In the genomic region with DNA sequence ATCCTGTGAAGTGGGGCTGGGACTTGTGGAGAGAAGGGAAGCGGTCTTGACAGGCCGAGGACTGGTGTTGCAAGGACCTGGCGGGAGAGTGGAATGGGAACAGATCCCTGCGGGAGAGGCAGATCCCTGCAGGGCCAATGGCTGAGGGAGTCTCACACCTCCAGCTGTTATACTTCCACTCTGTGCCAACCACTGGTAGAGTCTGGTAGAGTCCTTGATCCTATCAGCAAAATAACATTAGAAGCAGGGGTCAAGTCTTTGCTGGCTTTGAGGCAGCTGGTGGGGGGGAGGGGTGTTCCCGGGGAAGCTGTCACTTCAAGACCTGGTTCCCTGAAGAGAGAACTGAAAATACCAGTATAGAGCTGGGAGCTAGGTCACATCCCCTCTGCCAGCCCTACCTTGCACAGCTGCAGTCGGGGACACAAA, we compare ENCODE assay signal across 14 mouse cellular contexts. TPM values are rescaled to one million over a fixed set of nuclear protein-coding genes. Genes with fewer than 3 reads are reported as not detected.
DNase-seq lines count a peak whose midpoint lies in the region; ATAC-seq lines count a peak whose summit lies in the region.
"Had no signal": no experiment of that assay in that cellular context is flagged by ENCODE, and none has a peak within 500 bp of the region (broad histone marks: within the 10 kb centered on the region; RNA-seq: fewer than 3 reads in every experiment).

No protein-coding gene starts in this region.

- H3K9me3 ChIP-seq in stomach, embryonic 15.5 days, result no peaks in the 10 kb centered on the region
- H3K9me3 ChIP-seq: limb, embryonic 15.5 days had no signal

- peak; percentile 4 for DNase-seq in embryo, embryonic 9.5 days (ENCODE audit: extremely low spot score)
- no peak for DNase-seq in embryo, embryonic 10 days (ENCODE audit: low spot score)
- DNase-seq in ovary, adult 18-20 months (ENCODE audit: low spot score), result peak; percentile 58
- no peak for DNase-seq in ovary, postnatal 14 days (ENCODE audit: low spot score)
- DNase-seq in kidney, postnatal 10 days, result peak; percentile 23
- no peak for DNase-seq in cerebellum, postnatal 4 days (ENCODE audit: low spot score in 2 of 2)
- no peak for DNase-seq in layer of hippocampus, postnatal 14 days (ENCODE audit: low spot score in 2 of 2)
- DNase-seq: forebrain, postnatal 0 days; midbrain, embryonic 14.5 days had no signal

- H3K4me3 ChIP-seq in stomach, embryonic 15.5 days (replicated peaks), result no peak overlapping the region
- H3K4me3 ChIP-seq: limb, embryonic 15.5 days had no signal

- WGBS in stomach, embryonic 15.5 days, result 33% methylated on average over 6 of the region's 6 CpGs

- H3K4me1 ChIP-seq in stomach, embryonic 15.5 days, result peaks cover 16% of the 10 kb centered on the region; the same call in 1 of the 2 replicates

- no peak overlapping the region for H3K9ac ChIP-seq in stomach, embryonic 15.5 days
- H3K9ac ChIP-seq: forebrain, postnatal 0 days; limb, embryonic 15.5 days had no signal

- H3K27ac ChIP-seq in stomach, embryonic 15.5 days, result peak overlapping the region; percentile 71
- H3K27ac ChIP-seq: limb, embryonic 15.5 days had no signal

- no peaks in the 10 kb centered on the region for H3K27me3 ChIP-seq in stomach, embryonic 15.5 days (replicated peaks)
- H3K27me3 ChIP-seq: limb, embryonic 15.5 days had no signal

- H3K4me2 ChIP-seq in stomach, embryonic 15.5 days, result no peak overlapping the region
- H3K4me2 ChIP-seq: limb, embryonic 15.5 days had no signal

- peak; percentile 63 for ATAC-seq in stomach, embryonic 15.5 days (ENCODE audit: insufficient read depth, low FRiP score, low read depth)
- ATAC-seq: forebrain, postnatal 0 days had no signal

- H3K36me3 ChIP-seq in stomach, embryonic 15.5 days, result no peaks in the 10 kb centered on the region
- H3K36me3 ChIP-seq: limb, embryonic 15.5 days had no signal

RNA-seq across cellular contexts. Expression of gene Gpr35, which starts 25.5 kb away (rescaled TPM):
- polyA plus RNA-seq in stomach, embryonic 15.5 days (2015; fragmentation: Nextera tagmentation; extraction: Ambion mirVana), result 6.2 and 7.7 TPM in 2 replicates
- total RNA-seq in layer of hippocampus, postnatal 14 days (2021), result 1 to 10 TPM in 1 of 2 experiments, under 1 TPM in 1; 0.45 to 1.0 TPM

RNA-seq across cellular contexts. Expression of gene Aqp12, which starts 30.0 kb away (rescaled TPM):
- 8.5 and 9.6 TPM in 2 replicates for polyA plus RNA-seq in stomach, embryonic 15.5 days (2015; fragmentation: Nextera tagmentation; extraction: Ambion mirVana)
- not detected for total RNA-seq in layer of hippocampus, postnatal 14 days (2021)
- total RNA-seq: forebrain, postnatal 0 days; hematopoietic stem cell, adult 5-6 weeks; layer of hippocampus, adult 8-10 months had no signal
- polyA plus RNA-seq: cortical plate, adult 2 months; forebrain, postnatal 0 days; limb, embryonic 15.5 days; midbrain, embryonic 14.5 days had no signal

RNA-seq across cellular contexts. Expression of gene Capn10, which starts 42.0 kb away (rescaled TPM):
- 35.5 and 35.9 TPM in 2 replicates for polyA plus RNA-seq in stomach, embryonic 15.5 days (2015; fragmentation: Nextera tagmentation; extraction: Ambion mirVana)
- 10 to 100 TPM; 45.5 to 51.1 TPM for total RNA-seq in layer of hippocampus, postnatal 14 days (2021)

Comparison
In these comparisons a context has a peak if more than half of its experiments do, and no peak if none do; other contexts are left out.
1. DNase-seq: peak in embryo, embryonic 9.5 days (single experiment), ovary, adult 18-20 months (single experiment) and kidney, postnatal 10 days (single experiment); none in embryo, embryonic 10 days (single experiment), ovary, postnatal 14 days (single experiment), cerebellum, postnatal 4 days (0 of 2) and layer of hippocampus, postnatal 14 days (0 of 2).